In genomic region chr16:5074341-5074740, GRCm38 (mm10) we compare ENCODE assay signal across 30 mouse cellular contexts. TPM values are rescaled to one million over a fixed set of nuclear protein-coding genes. Genes with fewer than 3 reads are reported as not detected.
DNase-seq lines count a peak whose midpoint lies in the region; TF ChIP-seq lines count a peak whose summit lies in the region.
"Had no signal": no experiment of that assay in that cellular context is flagged by ENCODE, and none has a peak within 500 bp of the region (broad histone marks: within the 10 kb centered on the region; RNA-seq: fewer than 3 reads in every experiment).

No protein-coding gene starts in this region.

- no peaks in the 10 kb centered on the region for H3K4me1 ChIP-seq in MEL (ENCODE audit: control insufficient read depth in 1 of 2, insufficient read depth in 2 of 2, low read length in 2 of 2)
- H3K4me1 ChIP-seq: forebrain, embryonic 10.5 days; heart, embryonic 10.5 days; limb, embryonic 13.5 days; liver, embryonic 12.5 days; midbrain, embryonic 15.5 days; neural tube, embryonic 12.5 days had no signal

- H3K4me3 ChIP-seq in MEL (ENCODE audit: control insufficient read depth in 1 of 2, insufficient read depth in 1 of 2, low read depth in 2 of 2, low read length in 2 of 2) = no peak overlapping the region
- H3K4me3 ChIP-seq: forebrain, embryonic 10.5 days; gastrocnemius, adult 2 months; heart, embryonic 10.5 days; limb, embryonic 13.5 days; liver, embryonic 12.5 days; midbrain, embryonic 15.5 days; neural tube, embryonic 12.5 days had no signal

- no peaks in the 10 kb centered on the region for H3K27me3 ChIP-seq in MEL (ENCODE audit: control insufficient read depth in 1 of 2, insufficient read depth in 2 of 2, low read length in 2 of 2)
- H3K27me3 ChIP-seq: CH12.LX; limb, embryonic 13.5 days; liver, embryonic 12.5 days; midbrain, embryonic 15.5 days; neural tube, embryonic 12.5 days had no signal

- H3K79me2 ChIP-seq in MEL (ENCODE audit: control insufficient read depth, insufficient read depth, low read length, poor library complexity) = no peaks in the 10 kb centered on the region

- TF ChIP-seq CTCF in MEL (IDR thresholded peaks at IDR 0.05 in 2 of 3, conservative IDR thresholded peaks at IDR 0.05 in 1 of 3; ENCODE audit: control insufficient read depth in 1 of 3, insufficient read depth in 1 of 3, low read depth in 2 of 3, low read length in 3 of 3, poor library complexity in 1 of 3, severe bottlenecking in 1 of 3) = no peak

- TF ChIP-seq EP300 in MEL (IDR thresholded peaks at IDR 0.05; ENCODE audit: low read depth in 1 of 2, low read length in 2 of 2) = no peak

- H3K9ac ChIP-seq in MEL (ENCODE audit: control insufficient read depth, low read depth, low read length, poor library complexity, severe bottlenecking) = no peak overlapping the region
- H3K9ac ChIP-seq: hindbrain, embryonic 14.5 days; limb, embryonic 13.5 days; liver, embryonic 12.5 days; midbrain, embryonic 15.5 days; neural tube, embryonic 12.5 days had no signal

- no peaks in the 10 kb centered on the region for H3K9me3 ChIP-seq in MEL (replicated peaks; ENCODE audit: insufficient read depth, low read length)
- H3K9me3 ChIP-seq: forebrain, embryonic 10.5 days; G1E; heart, embryonic 10.5 days; limb, embryonic 13.5 days; liver, embryonic 12.5 days; midbrain, embryonic 15.5 days; neural tube, embryonic 12.5 days had no signal

- peak; percentile 40 to 53 for DNase-seq in adrenal gland, adult 18-20 months (ENCODE audit: low spot score in 2 of 2)
- no peak for DNase-seq in adrenal gland, postnatal 4 days (ENCODE audit: low spot score in 2 of 2)
- peak; percentile 19 for DNase-seq in lung, postnatal 36 days
- no peak for DNase-seq in lung, postnatal 4 days
- peak; percentile 37 for DNase-seq in MEL (ENCODE audit: low read depth, low spot score)
- DNase-seq in adrenal gland, postnatal 36 days = peak; percentile 56 to 70
- DNase-seq in gastrocnemius, postnatal 25 days = no peak
- no peak for DNase-seq in gastrocnemius, postnatal 4 days (ENCODE audit: low spot score in 2 of 2)
- DNase-seq: B cell, adult 2 months; cerebellum, adult 9-10 months; gastrocnemius, adult 2 months; heart, postnatal 4 days; kidney, adult 18-20 months; kidney, postnatal 4 days; lung, adult 2 months; retina, postnatal 1 day; thymus, adult 2 months; thymus, postnatal 4 days had no signal

- TF ChIP-seq RAD21 in MEL (IDR thresholded peaks at IDR 0.05; ENCODE audit: low read depth, low read length) = no peak

- peaks cover 0 to 23% of the 10 kb centered on the region in 2 experiments; a peak in 2 of 4 replicates for H3K36me3 ChIP-seq in MEL (ENCODE audit: control insufficient read depth in 1 of 2, insufficient read depth in 2 of 2, low read length in 2 of 2)

- H3K27ac ChIP-seq in MEL (ENCODE audit: control insufficient read depth, low read depth, low read length) = no peak overlapping the region
- H3K27ac ChIP-seq: forebrain, embryonic 10.5 days; gastrocnemius, adult 2 months; heart, embryonic 10.5 days; hindbrain, embryonic 14.5 days; limb, embryonic 13.5 days; liver, embryonic 12.5 days; macrophage; midbrain, embryonic 15.5 days; neural tube, embryonic 12.5 days; stomach, postnatal 0 days had no signal

- TF ChIP-seq POLR2A in MEL (IDR thresholded peaks at IDR 0.05; ENCODE audit: control insufficient read depth in 1 of 2, insufficient read depth in 1 of 2, low read depth in 1 of 2, low read length in 2 of 2, poor library complexity in 1 of 2) = no peak

TF ChIP-seq in MEL, 35 proteins besides CTCF, POLR2A, EP300 and RAD21:
- no peak for TF ChIP-seq ZNF384 (IDR thresholded peaks at IDR 0.05; ENCODE audit: low read depth, low read length)
- TF ChIP-seq HCFC1 (IDR thresholded peaks at IDR 0.05; ENCODE audit: low read depth, low read length) = no peak
- no peak for TF ChIP-seq GABPA (IDR thresholded peaks at IDR 0.05; ENCODE audit: low read depth, low read length)
- TF ChIP-seq BHLHE40 (IDR thresholded peaks at IDR 0.05; ENCODE audit: borderline replicate concordance, low read depth, low read length) = no peak
- no peak for TF ChIP-seq MAZ (IDR thresholded peaks at IDR 0.05; ENCODE audit: low read depth, low read length)
- TF ChIP-seq ELF1 (IDR thresholded peaks at IDR 0.05; ENCODE audit: low read depth, low read length) = no peak
- TF ChIP-seq MYB (IDR thresholded peaks at IDR 0.05; ENCODE audit: low read depth, low read length) = no peak
- no peak for TF ChIP-seq NELFE (IDR thresholded peaks at IDR 0.05; ENCODE audit: low read depth, low read length)
- no peak for TF ChIP-seq MYC (IDR thresholded peaks at IDR 0.05; ENCODE audit: low read depth, low read length)
- TF ChIP-seq JUND (IDR thresholded peaks at IDR 0.05; ENCODE audit: low read depth, low read length) = no peak
- no peak for TF ChIP-seq ZMIZ1 (IDR thresholded peaks at IDR 0.05; ENCODE audit: low read depth, low read length)
- no peak for TF ChIP-seq CHD1 (IDR thresholded peaks at IDR 0.05; ENCODE audit: low read depth, low read length)
- TF ChIP-seq POLR2AphosphoS5 (IDR thresholded peaks at IDR 0.05; ENCODE audit: borderline replicate concordance, low read depth, low read length) = no peak
- TF ChIP-seq TAL1 (IDR thresholded peaks at IDR 0.05; ENCODE audit: low read length) = no peak
- TF ChIP-seq MEF2A (IDR thresholded peaks at IDR 0.05; ENCODE audit: extremely low read depth, insufficient replicate concordance, low read depth, low read length, poor library complexity, severe bottlenecking) = no peak
- TF ChIP-seq UBTF (IDR thresholded peaks at IDR 0.05; ENCODE audit: borderline replicate concordance, insufficient read depth, low read depth, low read length) = no peak
- TF ChIP-seq USF2 (IDR thresholded peaks at IDR 0.05; ENCODE audit: borderline replicate concordance in 1 of 2, insufficient read depth in 1 of 2, low read depth in 1 of 2, low read length in 2 of 2) = no peak
- TF ChIP-seq SIN3A (IDR thresholded peaks at IDR 0.05; ENCODE audit: low read length) = no peak
- no peak for TF ChIP-seq E2F4 (IDR thresholded peaks at IDR 0.05; ENCODE audit: borderline replicate concordance, low read depth, low read length)

RNA-seq across cellular contexts. Expression of gene Ubn1, which starts 24.5 kb away (rescaled TPM):
- total RNA-seq in adrenal gland, adult 18-20 months (2021) = 10 to 100 TPM; 30.5 to 37.4 TPM
- 10 to 100 TPM; 41.2 to 43.4 TPM for total RNA-seq in adrenal gland, postnatal 4 days (2021)
- 14.9 and 18.1 TPM in 2 replicates for total RNA-seq in MEL (2012; rRNA removed)
- polyA plus RNA-seq in MEL (2012; ENCODE audit: insufficient read depth in 1 of 2, insufficient read length in 2 of 2, low read depth in 1 of 2, low replicate concordance in 2 of 2, missing spikeins in 1 of 2) = 10 to 100 TPM; 24.9 to 34.5 TPM
- total RNA-seq in adrenal gland, postnatal 36 days (2021) = 10 to 100 TPM; 35.2 to 38.5 TPM
- total RNA-seq in gastrocnemius, postnatal 25 days (2021) = 10 to 100 TPM; 21.5 to 23.4 TPM
- total RNA-seq in gastrocnemius, postnatal 4 days (2021) = 10 to 100 TPM; 39.5 to 42.2 TPM

RNA-seq across cellular contexts. Expression of gene Glyr1, which starts 24.7 kb away (rescaled TPM):
- 10 to 100 TPM; 88.1 to 99.2 TPM for total RNA-seq in adrenal gland, adult 18-20 months (2021)
- total RNA-seq in adrenal gland, postnatal 4 days (2021) = 100 to 1,000 TPM; 110 to 111 TPM
- total RNA-seq in MEL (2012; rRNA removed) = 63.6 and 68.7 TPM in 2 replicates
- polyA plus RNA-seq in MEL (2012; ENCODE audit: insufficient read depth in 1 of 2, insufficient read length in 2 of 2, low read depth in 1 of 2, low replicate concordance in 2 of 2, missing spikeins in 1 of 2) = 100 to 1,000 TPM in 1 of 2 experiments, 10 to 100 TPM in 1; 44.8 to 103 TPM
- total RNA-seq in adrenal gland, postnatal 36 days (2021) = 10 to 100 TPM; 94.6 to 95.6 TPM
- 10 to 100 TPM; 31.2 to 31.8 TPM for total RNA-seq in gastrocnemius, postnatal 25 days (2021)
- 10 to 100 TPM; 57.2 to 65.9 TPM for total RNA-seq in gastrocnemius, postnatal 4 days (2021)

RNA-seq across cellular contexts. Expression of gene Ppl, which starts 57.9 kb away (rescaled TPM):
- total RNA-seq in adrenal gland, adult 18-20 months (2021) = 1 to 10 TPM; 2.5 to 6.9 TPM
- total RNA-seq in adrenal gland, postnatal 4 days (2021) = 1 to 10 TPM; 1.9 to 2.9 TPM
- not detected in 2 replicates for total RNA-seq in MEL (2012; rRNA removed)
- under 1 TPM in 1 of 2 experiments, not detected in 1; 0.01 TPM for polyA plus RNA-seq in MEL (2012; ENCODE audit: insufficient read depth in 1 of 2, insufficient read length in 2 of 2, low read depth in 1 of 2, low replicate concordance in 2 of 2, missing spikeins in 1 of 2)
- 1 to 10 TPM; 2.0 to 4.7 TPM for total RNA-seq in adrenal gland, postnatal 36 days (2021)
- 1 to 10 TPM in 1 of 2 experiments, under 1 TPM in 1; 0.77 to 2.2 TPM for total RNA-seq in gastrocnemius, postnatal 25 days (2021)
- under 1 TPM; 0.42 to 0.44 TPM for total RNA-seq in gastrocnemius, postnatal 4 days (2021)
- total RNA-seq: granulocyte monocyte progenitor cell, adult 5-6 weeks had no signal
- polyA plus RNA-seq: G1E, macrophage had no signal

Comparison
In these comparisons a context has a peak if more than half of its experiments do, and no peak if none do; other contexts are left out.
1. DNase-seq: peak in adrenal gland, adult 18-20 months (2 of 2), lung, postnatal 36 days (single experiment), MEL (single experiment) and adrenal gland, postnatal 36 days (2 of 2); none in adrenal gland, postnatal 4 days (0 of 2), lung, postnatal 4 days (0 of 2), gastrocnemius, postnatal 25 days (single experiment) and gastrocnemius, postnatal 4 days (0 of 2).